Mouse (Mus musculus) midbrain, embryonic 11.5 days (tissue): Measurements from ENCODE around the gene Ercc4. TPM values are rescaled to one million over a fixed set of nuclear protein-coding genes. Genes with fewer than 3 reads are reported as not detected.

ENCODE experiments used
- ATAC-seq: fragments of 200-750 bp; cut with Nextera tagmentation; 2 replicates; pipeline ENCODE4 v1.8.0; 2017; ENCODE audit warnings: moderate TSS enrichment, moderate library complexity; ENCODE audit not compliant: low FRiP score
- DNase-seq: peaks from one replicate; pipeline ENCODE4 v3.0.0; 2015; ENCODE audit warnings: low spot score; ENCODE audit errors: missing footprints
- H3K27ac ChIP-seq: fragments of 300-500 bp; sonication (generic); 2 replicates; pipeline ENCODE4 v1.5.1; 2014; ENCODE audit warnings: low read depth, low read length
- H3K27me3 ChIP-seq: fragments of 300-500 bp; sonication (generic); 2 replicates; pipeline ENCODE4 v1.6.1; 2014; ENCODE audit warnings: mild to moderate bottlenecking, low read length, moderate library complexity, mixed read lengths; ENCODE audit not compliant: control insufficient read depth, insufficient read depth
- H3K36me3 ChIP-seq: fragments of 300-500 bp; sonication (generic); 2 replicates; pipeline ENCODE4 v1.6.1; 2014; ENCODE audit warnings: mild to moderate bottlenecking, low read length, moderate library complexity, mixed read lengths; ENCODE audit not compliant: control insufficient read depth, insufficient read depth
- H3K4me1 ChIP-seq: fragments of 300-500 bp; sonication (generic); 2 replicates; pipeline ENCODE4 v1.6.1; 2014; ENCODE audit warnings: low read length; ENCODE audit not compliant: control insufficient read depth, insufficient read depth
- H3K4me2 ChIP-seq: fragments of 300-500 bp; sonication (generic); 2 replicates; pipeline ENCODE4 v1.6.1; 2014; ENCODE audit warnings: mild to moderate bottlenecking, moderate library complexity
- H3K4me3 ChIP-seq: fragments of 300-500 bp; sonication (generic); 2 replicates; pipeline ENCODE4 v1.5.1; 2014; ENCODE audit warnings: low read depth, low read length
- H3K9ac ChIP-seq: fragments of 300-500 bp; sonication (generic); 2 replicates; pipeline ENCODE4 v1.6.1; 2014; ENCODE audit warnings: low read length
- H3K9me3 ChIP-seq: fragments of 300-500 bp; sonication (generic); 2 replicates; pipeline ENCODE4 v1.6.1; 2016; ENCODE audit warnings: low read length; ENCODE audit not compliant: control insufficient read depth
- WGBS: fragments of 180-500 bp; shearing (Covaris S2); extraction: QIAGEN DNeasy Blood & Tissue Kit; methylation state at CpG from one replicate; pipeline ENCODE4 v1.1.7; 2014; 5-methylcytosine and 5-hydroxymethylcytosine counted together
- polyA plus RNA-seq: library from polyadenylated mRNA; unstranded; fragments of >200 nt; fragmentation: Nextera tagmentation; extraction: Ambion mirVana; gene quantifications from 2 replicates; pipeline ENCODE4 v1.2.1, GENCODE M21; 2014

Ercc4 gene
- polyA plus RNA-seq = 13.7 TPM in 2 replicates

- Histone ChIP-seq H3K4me2 (peak within 1 kb of the TSS; percentile 70), H3K27ac (peak within 1 kb of the TSS; percentile 68), H3K27me3 (no peaks in the 10 kb centered on the region), H3K4me3 (peak within 1 kb of the TSS; percentile 73), H3K9me3 (no peaks in the 10 kb centered on the region), H3K4me1 (peaks cover 5% of the 10 kb centered on the region; the same call in 1 of the 2 replicates), H3K9ac (peak within 1 kb of the TSS; percentile 90), H3K36me3 (peaks cover 6% of the 10 kb centered on the region; the same call in 1 of the 2 replicates)
- WGBS = 3% methylated on average over 53 of the region's 53 CpGs
- ATAC-seq (peak; percentile 99), DNase-seq (peak; percentile 99)
Observed at GRCm38 (mm10) chr16:13109156-13109989, at the start of gene Ercc4. Ercc4 (plus strand) TSS chr16:13109684.

GRCm38 (mm10) chr16:13061113-13061512 is 48.4 kb upstream of the Ercc4 start:
- no peaks in the 10 kb centered on the region for H3K4me1 ChIP-seq
- H3K4me2 ChIP-seq = no peak overlapping the region
- H3K9me3 ChIP-seq = no peaks in the 10 kb centered on the region
- ATAC-seq (no peak), DNase-seq (no peak)
- no peaks in the 10 kb centered on the region for H3K36me3 ChIP-seq
- no peak overlapping the region for H3K27ac ChIP-seq
- 30% methylated on average over 10 of the region's 10 CpGs for WGBS
- H3K27me3 ChIP-seq = no peaks in the 10 kb centered on the region
- H3K4me3 ChIP-seq = no peak overlapping the region
- no peak overlapping the region for H3K9ac ChIP-seq

- H3K4me1 ChIP-seq = no peaks in the 10 kb centered on the region
- no peaks in the 10 kb centered on the region for H3K9me3 ChIP-seq
- WGBS = 83% methylated on average over 4 of the region's 4 CpGs
- H3K4me2 ChIP-seq = no peak overlapping the region
- no peaks in the 10 kb centered on the region for H3K36me3 ChIP-seq
- no peak overlapping the region for H3K4me3 ChIP-seq
- no peaks in the 10 kb centered on the region for H3K27me3 ChIP-seq
- no peak for DNase-seq
- H3K9ac ChIP-seq = no peak overlapping the region
- ATAC-seq = no peak
- no peak overlapping the region for H3K27ac ChIP-seq
Observed at GRCm38 (mm10) chr16:13074176-13074575, 35.3 kb upstream of the Ercc4 start.

GRCm38 (mm10) chr16:13080161-13080560 is 29.3 kb upstream of the Ercc4 start:
- H3K4me2 ChIP-seq = no peak overlapping the region
- H3K9me3 ChIP-seq = no peaks in the 10 kb centered on the region
- H3K27me3 ChIP-seq = no peaks in the 10 kb centered on the region
- no peaks in the 10 kb centered on the region for H3K4me1 ChIP-seq
- no peak overlapping the region for H3K9ac ChIP-seq
- no peak overlapping the region for H3K4me3 ChIP-seq
- no peak for ATAC-seq
- DNase-seq = no peak
- H3K27ac ChIP-seq = no peak overlapping the region
- 74% methylated on average over 6 of the region's 6 CpGs for WGBS
- no peaks in the 10 kb centered on the region for H3K36me3 ChIP-seq

GRCm38 (mm10) chr16:13083155-13083798 is 26.2 kb upstream of the Ercc4 start:
- no peak for ATAC-seq
- 72% methylated on average over 6 of the region's 6 CpGs for WGBS

GRCm38 (mm10) chr16:13108356-13108755 is 1.1 kb upstream of the Ercc4 start:
- Histone ChIP-seq H3K27ac (no peak overlapping the region), H3K9ac (no peak overlapping the region), H3K9me3 (no peaks in the 10 kb centered on the region), H3K4me3 (no peak overlapping the region), H3K4me1 (peaks cover 5% of the 10 kb centered on the region; the same call in 1 of the 2 replicates), H3K27me3 (no peaks in the 10 kb centered on the region), H3K36me3 (peaks cover 2% of the 10 kb centered on the region; the same call in 1 of the 2 replicates), H3K4me2 (no peak overlapping the region)
- 84% methylated on average over 12 of the region's 12 CpGs for WGBS
- DNase-seq (no peak), ATAC-seq (no peak)

More at GRCm38 (mm10) chr16:13083155-13083798, 26.2 kb upstream of the Ercc4 start:
- no peak overlapping the region for H3K4me3 ChIP-seq
- H3K4me1 ChIP-seq = no peaks in the 10 kb centered on the region
- no peak overlapping the region for H3K9ac ChIP-seq
- DNase-seq = no peak
- no peak overlapping the region for H3K4me2 ChIP-seq
- no peaks in the 10 kb centered on the region for H3K36me3 ChIP-seq
- no peaks in the 10 kb centered on the region for H3K9me3 ChIP-seq
- H3K27ac ChIP-seq = no peak overlapping the region
- no peaks in the 10 kb centered on the region for H3K27me3 ChIP-seq

- DNase-seq = no peak
- Histone ChIP-seq H3K9me3 (no peaks in the 10 kb centered on the region), H3K4me3 (peak overlapping the region; percentile 73), H3K4me1 (peaks cover 5% of the 10 kb centered on the region; the same call in 1 of the 2 replicates), H3K27ac (peak overlapping the region; percentile 68), H3K9ac (peak overlapping the region; percentile 90), H3K4me2 (peak overlapping the region; percentile 70), H3K27me3 (no peaks in the 10 kb centered on the region), H3K36me3 (peaks cover 6% of the 10 kb centered on the region; the same call in 1 of the 2 replicates)
- no peak for ATAC-seq
- 1% methylated on average over 32 of the region's 32 CpGs for WGBS
Observed at GRCm38 (mm10) chr16:13109990-13110595, 609 bp downstream of the Ercc4 start.

GRCm38 (mm10) chr16:13114821-13115220 is 5.3 kb downstream of the Ercc4 start:
- Histone ChIP-seq H3K27me3 (no peaks in the 10 kb centered on the region), H3K4me3 (no peak overlapping the region)

More at GRCm38 (mm10) chr16:13114821-13115220, 5.3 kb downstream of the Ercc4 start:
- no peak overlapping the region for H3K4me2 ChIP-seq
- 84% methylated on average over 2 of the region's 2 CpGs for WGBS
- ATAC-seq (no peak), DNase-seq (no peak)
- peaks cover 5% of the 10 kb centered on the region; the same call in 1 of the 2 replicates for H3K4me1 ChIP-seq
- H3K9me3 ChIP-seq = no peaks in the 10 kb centered on the region
- H3K36me3 ChIP-seq = peaks cover 6% of the 10 kb centered on the region; the same call in 1 of the 2 replicates
- H3K9ac ChIP-seq = no peak overlapping the region
- no peak overlapping the region for H3K27ac ChIP-seq
